Mouse (Mus musculus): ENCODE data around the gene Zfp787. TPM values are rescaled to one million over a fixed set of nuclear protein-coding genes. Genes with fewer than 3 reads are reported as not detected.
"Not testable (repeated sequence)": the region's sequence is repeated elsewhere in the genome, so short reads cannot be mapped to it uniquely, and the experiment has no call there.

Gene Zfp787
- polyA plus RNA-seq, 1 experiment from 2014 or later = 38.1 TPM

GRCm38 (mm10) chr7:6139295-6139694 lies 16.5 kb downstream of the Zfp787 start:
- H3K4me3 ChIP-seq (ENCODE audit: low read depth, low read length) = no peak overlapping the region
- 69% methylated on average over 3 of the region's 3 CpGs for WGBS (ENCODE audit: insufficient replicate concordance)
- TF ChIP-seq CTCF (IDR thresholded peaks at IDR 0.05; ENCODE audit: low read depth) (no peak), EP300 (IDR thresholded peaks at IDR 0.05; ENCODE audit: low read depth) (no peak)

GRCm38 (mm10) chr7:6136497-6136896 lies 19.3 kb downstream of the Zfp787 start:
- DNase-seq (no peak), ATAC-seq (no peak)
- H3K9me3 ChIP-seq (ENCODE audit: low read length) = no peaks in the 10 kb centered on the region
- H3K4me1 ChIP-seq (ENCODE audit: insufficient read depth) = no peaks in the 10 kb centered on the region
- no peak overlapping the region for H3K9ac ChIP-seq (replicated peaks)
- H3K4me2 ChIP-seq (ENCODE audit: low read depth, low read length) = no peak overlapping the region
- H3K27me3 ChIP-seq (ENCODE audit: insufficient read depth, low read length) = no peaks in the 10 kb centered on the region
- no peak overlapping the region for H3K4me3 ChIP-seq (ENCODE audit: low read depth, low read length)
- peaks cover 17% of the 10 kb centered on the region for H3K36me3 ChIP-seq (replicated peaks; ENCODE audit: insufficient read depth, low read length)
- H3K27ac ChIP-seq (ENCODE audit: low read depth) = no peak overlapping the region
- TF ChIP-seq CTCF (IDR thresholded peaks at IDR 0.05; ENCODE audit: low read depth) = peak; percentile 36
- TF ChIP-seq EP300 (IDR thresholded peaks at IDR 0.05; ENCODE audit: low read depth) = no peak

More at GRCm38 (mm10) chr7:6139295-6139694, 16.5 kb downstream of the Zfp787 start:
- ATAC-seq = no peak
- DNase-seq = no peak
- no peaks in the 10 kb centered on the region for H3K9me3 ChIP-seq (ENCODE audit: low read length)
- no peak overlapping the region for H3K9ac ChIP-seq (replicated peaks)
- peaks cover 3% of the 10 kb centered on the region for H3K4me1 ChIP-seq (ENCODE audit: insufficient read depth)
- peaks cover 10% of the 10 kb centered on the region for H3K36me3 ChIP-seq (replicated peaks; ENCODE audit: insufficient read depth, low read length)
- no peak overlapping the region for H3K4me2 ChIP-seq (ENCODE audit: low read depth, low read length)
- no peak overlapping the region for H3K27ac ChIP-seq (ENCODE audit: low read depth)
- H3K27me3 ChIP-seq (ENCODE audit: insufficient read depth, low read length) = no peaks in the 10 kb centered on the region

GRCm38 (mm10) chr7:6132646-6133045 lies 23.2 kb downstream of the Zfp787 start:
- TF ChIP-seq CTCF (IDR thresholded peaks at IDR 0.05; ENCODE audit: low read depth) (no peak), EP300 (IDR thresholded peaks at IDR 0.05; ENCODE audit: low read depth) (no peak)
- Histone ChIP-seq H3K27me3 (ENCODE audit: insufficient read depth, low read length) (no peaks in the 10 kb centered on the region), H3K4me3 (ENCODE audit: low read depth, low read length) (no peak overlapping the region), H3K9me3 (ENCODE audit: low read length) (no peaks in the 10 kb centered on the region), H3K27ac (ENCODE audit: low read depth) (no peak overlapping the region), H3K36me3 (replicated peaks; ENCODE audit: insufficient read depth, low read length) (peaks cover 14% of the 10 kb centered on the region), H3K9ac (replicated peaks) (no peak overlapping the region), H3K4me2 (ENCODE audit: low read depth, low read length) (no peak overlapping the region), H3K4me1 (ENCODE audit: insufficient read depth) (no peaks in the 10 kb centered on the region)
- DNase-seq (no peak), ATAC-seq (no peak)
- WGBS (ENCODE audit: insufficient replicate concordance) = 83% methylated on average over 30 of the region's 30 CpGs

DNA sequence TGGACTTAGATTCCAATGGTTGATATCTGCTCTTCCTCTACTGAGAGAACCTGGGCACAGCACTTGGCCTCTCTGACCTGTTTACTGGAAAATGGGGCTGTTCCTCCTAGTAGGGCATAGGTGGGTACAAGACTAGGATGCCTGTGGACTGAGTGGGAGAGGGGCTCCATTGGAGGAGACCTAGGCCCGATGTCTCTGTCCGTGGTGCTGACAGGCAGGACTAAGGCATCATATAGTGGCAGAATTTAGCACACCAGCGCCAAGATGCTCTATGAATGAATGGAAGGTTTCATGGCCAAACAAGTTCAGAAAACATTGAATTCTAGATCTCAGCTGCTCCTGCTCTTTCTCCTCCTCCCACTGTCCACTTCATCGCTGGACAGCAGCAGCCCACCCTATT lies 25.5 kb downstream of the Zfp787 start:
- 43% methylated on average over 4 of the region's 4 CpGs for WGBS (ENCODE audit: insufficient replicate concordance)
- TF ChIP-seq CTCF (IDR thresholded peaks at IDR 0.05; ENCODE audit: low read depth) = no peak
- TF ChIP-seq EP300 (IDR thresholded peaks at IDR 0.05; ENCODE audit: low read depth) = no peak
- no peak overlapping the region for H3K4me2 ChIP-seq (ENCODE audit: low read depth, low read length)

DNA sequence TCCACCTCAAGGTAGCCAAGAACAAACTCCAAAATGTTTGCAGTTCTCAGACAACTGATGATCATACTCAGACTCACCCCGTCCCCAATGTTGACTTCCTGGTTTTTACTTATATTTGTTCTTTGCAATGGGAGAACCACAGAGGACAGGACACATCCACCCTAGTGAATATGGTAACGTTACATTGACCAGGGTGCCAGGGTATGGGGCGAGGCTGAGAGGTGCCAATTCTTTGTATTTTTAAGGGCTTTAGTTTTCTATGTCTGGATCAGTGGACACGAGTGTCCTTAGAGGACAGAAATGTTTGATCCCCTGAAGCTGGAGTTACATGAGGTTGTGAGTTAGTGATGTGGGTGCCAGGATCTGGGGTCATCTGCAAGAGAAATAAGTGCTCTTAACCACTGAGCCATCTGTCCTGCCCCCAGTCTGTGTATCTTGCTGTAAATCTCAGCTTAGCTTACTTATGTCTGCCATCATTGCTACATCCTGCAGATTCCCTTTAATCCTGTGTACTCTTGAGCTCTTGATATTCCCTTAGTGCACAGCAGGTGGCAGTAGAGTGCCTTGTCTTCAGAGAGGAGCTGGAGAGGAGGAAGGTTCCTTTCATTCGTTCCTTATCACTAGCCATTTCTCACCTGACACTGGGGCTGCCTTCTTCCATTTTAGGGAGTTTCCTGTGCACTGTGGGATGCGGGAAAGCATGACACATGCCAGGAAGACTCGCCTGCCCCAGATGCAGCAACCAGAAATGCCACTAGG lies 28.9 kb downstream of the Zfp787 start:
- Histone ChIP-seq H3K27ac (ENCODE audit: low read depth) (no peak overlapping the region), H3K4me1 (ENCODE audit: insufficient read depth) (0 out of 2 replicates have a peak, but pooled peaks cover 2% of the 10 kb centered on the region), H3K27me3 (ENCODE audit: insufficient read depth, low read length) (no peaks in the 10 kb centered on the region), H3K4me2 (ENCODE audit: low read depth, low read length) (no peak overlapping the region), H3K4me3 (ENCODE audit: low read depth, low read length) (no peak overlapping the region), H3K9ac (replicated peaks) (no peak overlapping the region), H3K36me3 (replicated peaks; ENCODE audit: insufficient read depth, low read length) (no peaks in the 10 kb centered on the region), H3K9me3 (ENCODE audit: low read length) (no peaks in the 10 kb centered on the region)
- TF ChIP-seq CTCF (IDR thresholded peaks at IDR 0.05; ENCODE audit: low read depth) (peak; percentile 98), EP300 (IDR thresholded peaks at IDR 0.05; ENCODE audit: low read depth) (no peak)
- 24% methylated on average over 7 of the region's 7 CpGs for WGBS (ENCODE audit: insufficient replicate concordance)
- ATAC-seq (peak; percentile 75), DNase-seq (peak; percentile 70)

More for the DNA sequence above, 25.5 kb downstream of the Zfp787 start:
- ATAC-seq (no peak), DNase-seq (no peak)
- Histone ChIP-seq H3K36me3 (replicated peaks; ENCODE audit: insufficient read depth, low read length) (peaks cover 14% of the 10 kb centered on the region), H3K9ac (replicated peaks) (no peak overlapping the region), H3K4me3 (ENCODE audit: low read depth, low read length) (no peak overlapping the region), H3K9me3 (ENCODE audit: low read length) (no peaks in the 10 kb centered on the region), H3K27ac (ENCODE audit: low read depth) (no peak overlapping the region), H3K27me3 (ENCODE audit: insufficient read depth, low read length) (no peaks in the 10 kb centered on the region), H3K4me1 (ENCODE audit: insufficient read depth) (0 out of 2 replicates have a peak, but pooled peaks cover 2% of the 10 kb centered on the region)

DNA sequence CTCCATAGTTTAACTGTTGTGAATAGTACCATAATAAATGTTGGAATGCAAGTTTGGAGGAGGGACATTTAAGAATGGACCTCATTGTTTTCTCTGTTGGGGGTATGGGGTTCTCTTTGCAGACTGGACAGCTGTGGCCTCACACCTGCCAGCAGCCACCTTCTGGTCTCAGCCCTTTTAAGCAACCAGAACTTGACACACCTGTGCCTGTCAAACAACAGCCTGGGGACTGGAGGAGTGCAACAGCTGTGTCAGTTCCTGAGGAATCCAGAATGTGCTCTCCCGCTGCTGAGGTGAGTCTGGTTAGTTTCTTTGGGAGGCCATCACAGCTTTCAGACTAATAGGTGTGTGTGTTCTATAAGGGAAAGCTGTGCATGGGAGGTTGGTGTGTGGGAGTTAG lies 34.7 kb downstream of the Zfp787 start:
- not testable (repeated sequence) for DNase-seq; H3K27ac ChIP-seq (ENCODE audit: low read depth); ATAC-seq; H3K9ac ChIP-seq (replicated peaks); H3K4me2 ChIP-seq (ENCODE audit: low read depth, low read length); H3K27me3 ChIP-seq (ENCODE audit: insufficient read depth, low read length); H3K4me3 ChIP-seq (ENCODE audit: low read depth, low read length); H3K36me3 ChIP-seq (replicated peaks; ENCODE audit: insufficient read depth, low read length); H3K4me1 ChIP-seq (ENCODE audit: insufficient read depth); H3K9me3 ChIP-seq (ENCODE audit: low read length)
- WGBS (ENCODE audit: insufficient replicate concordance) = 62% methylated on average over 1 of the region's 1 CpGs

Data from liver, postnatal 0 days (tissue).